Mouse (Mus musculus) C2C12 (cell line): ENCODE data around the gene Ubqlnl.

ENCODE experiments used
- CTCF ChIP-seq: IDR thresholded peaks from one replicate; pipeline ENCODE4 v1.5.1; 2011; ENCODE audit not compliant: control insufficient read depth, insufficient read depth, insufficient read length
- FOSL1 ChIP-seq: IDR thresholded peaks from one replicate; pipeline ENCODE4 v1.8.0; 2011; ENCODE audit warnings: mild to moderate bottlenecking, low read length; ENCODE audit not compliant: poor library complexity, insufficient read depth, severe bottlenecking
- MYOD1 ChIP-seq: IDR thresholded peaks from one replicate; pipeline ENCODE4 v1.6.1; 2011; ENCODE audit warnings: low read depth; ENCODE audit not compliant: control insufficient read depth, insufficient read length

GRCm38 (mm10) chr7:104167105-104167504 is 16.7 kb upstream of the Ubqlnl start:
- TF ChIP-seq MYOD1 (no peak), CTCF (no peak), FOSL1 (no peak)
